ENCODE assay signal across 8 mouse cellular contexts in genomic region chr6:145768671-145769292, GRCm38 (mm10). TPM values are rescaled to one million over a fixed set of nuclear protein-coding genes. Genes with fewer than 3 reads are reported as not detected.
A peak's percentile ranks its signal among the peaks of the same experiment; 100 is the strongest.
DNase-seq lines count a peak whose midpoint lies in the region; ATAC-seq and TF ChIP-seq lines count a peak whose summit lies in the region.

No protein-coding gene starts in this region.

- TF ChIP-seq POLR2A in heart, adult 2 months (IDR thresholded peaks at IDR 0.05; ENCODE audit: insufficient read depth, low read depth, low read length): peak; percentile 51; the same call in 1 of the 2 replicates

- peaks cover 3% of the 10 kb centered on the region; the same call in 1 of the 2 replicates for H3K4me1 ChIP-seq in hindbrain, embryonic 16.5 days (ENCODE audit: control insufficient read depth, insufficient read depth, low read depth, low read length)
- H3K4me1 ChIP-seq in hindbrain, embryonic 13.5 days (replicated peaks): peaks cover 15% of the 10 kb centered on the region; the same call in 1 of the 2 replicates
- peaks cover 14% of the 10 kb centered on the region for H3K4me1 ChIP-seq in heart, adult 2 months (ENCODE audit: control insufficient read depth, insufficient read depth, low read length)

- TF ChIP-seq EP300 in heart, adult 2 months (IDR thresholded peaks at IDR 0.05; ENCODE audit: insufficient read depth, low read depth, low read length): peak; percentile 95

- no peaks in the 10 kb centered on the region for H3K9me3 ChIP-seq in hindbrain, embryonic 16.5 days (ENCODE audit: control insufficient read depth, low read length)
- H3K9me3 ChIP-seq in hindbrain, embryonic 13.5 days: no peaks in the 10 kb centered on the region

- H3K36me3 ChIP-seq in hindbrain, embryonic 16.5 days (ENCODE audit: control insufficient read depth, insufficient read depth, low read length): no peaks in the 10 kb centered on the region
- no peaks in the 10 kb centered on the region for H3K36me3 ChIP-seq in hindbrain, embryonic 13.5 days
- H3K36me3 ChIP-seq in heart, adult 2 months (ENCODE audit: control insufficient read depth, insufficient read depth, low read length): peaks cover 5% of the 10 kb centered on the region; the same call in 1 of the 2 replicates

- H3K4me3 ChIP-seq in hindbrain, embryonic 16.5 days (ENCODE audit: low read length): no peak overlapping the region
- H3K4me3 ChIP-seq in hindbrain, embryonic 13.5 days: no peak overlapping the region
- no peak overlapping the region for H3K4me3 ChIP-seq in heart, adult 2 months

- H3K27me3 ChIP-seq in hindbrain, embryonic 16.5 days (replicated peaks; ENCODE audit: control insufficient read depth, insufficient read depth, low read length): no peaks in the 10 kb centered on the region
- no peaks in the 10 kb centered on the region for H3K27me3 ChIP-seq in hindbrain, embryonic 13.5 days
- H3K27me3 ChIP-seq in heart, adult 2 months (ENCODE audit: control insufficient read depth, insufficient read depth, low read length): no peaks in the 10 kb centered on the region

- H3K4me2 ChIP-seq in hindbrain, embryonic 16.5 days (ENCODE audit: low read length): no peak overlapping the region
- no peak overlapping the region for H3K4me2 ChIP-seq in hindbrain, embryonic 13.5 days

- no peak for TF ChIP-seq CTCF in heart, adult 2 months (IDR thresholded peaks at IDR 0.05)

- no peak overlapping the region for H3K27ac ChIP-seq in hindbrain, embryonic 16.5 days (ENCODE audit: low read depth, low read length)
- H3K27ac ChIP-seq in hindbrain, embryonic 13.5 days: no peak overlapping the region
- H3K27ac ChIP-seq in heart, adult 2 months: peak overlapping the region; percentile 88

- intact Hi-C loops in heart, adult 2 months (cut with DNase I): no loop called here

- no peak overlapping the region for H3K9ac ChIP-seq in hindbrain, embryonic 16.5 days (ENCODE audit: low read depth, low read length)
- no peak overlapping the region for H3K9ac ChIP-seq in hindbrain, embryonic 13.5 days
- H3K9ac ChIP-seq in heart, adult 2 months (ENCODE audit: low read depth, low read length): no peak overlapping the region

- peak; percentile 84 to 85 for DNase-seq in adrenal gland, postnatal 36 days
- peak; percentile 74 to 87 for DNase-seq in heart, adult 2 months
- peak; percentile 43 to 62 for DNase-seq in kidney, postnatal 4 days
- no peak for DNase-seq in retina, postnatal 1 day
- DNase-seq in layer of hippocampus, postnatal 25 days (ENCODE audit: extremely low spot score in 1 of 2, low spot score in 1 of 2): no peak
- no peak for DNase-seq in right cerebral cortex, postnatal 10 days (ENCODE audit: low spot score in 2 of 2)

- peak; percentile 70 for ATAC-seq in hindbrain, embryonic 16.5 days
- ATAC-seq in hindbrain, embryonic 13.5 days (ENCODE audit: low FRiP score): no peak

- H3K79me2 ChIP-seq in heart, adult 2 months (replicated peaks; ENCODE audit: control insufficient read depth, insufficient read depth, low read length): 0 out of 2 replicates have a peak, but pooled peaks cover 1% of the 10 kb centered on the region

- whole genome bisulfite sequencing in hindbrain, embryonic 16.5 days: 56% methylated on average over 10 of the region's 10 CpGs
- 70% methylated on average over 10 of the region's 10 CpGs for WGBS in hindbrain, embryonic 13.5 days
- 40% methylated on average over 10 of the region's 10 CpGs for WGBS in heart, adult 2 months

RNA-seq across cellular contexts. Expression of gene Rassf8, which starts 22.2 kb away (rescaled TPM):
- polyA plus RNA-seq in hindbrain, embryonic 16.5 days (2015; fragmentation: Nextera tagmentation; extraction: Ambion mirVana): 4.3 and 4.4 TPM in 2 replicates
- 3.7 and 4.3 TPM in 2 replicates for polyA plus RNA-seq in hindbrain, embryonic 13.5 days (2015; fragmentation: Nextera tagmentation; extraction: Ambion mirVana)
- 100 to 1,000 TPM in 1 of 2 experiments, 10 to 100 TPM in 1; 79.1 to 106 TPM for total RNA-seq in adrenal gland, postnatal 36 days (2021)
- total RNA-seq in heart, adult 2 months (2021): 10 to 100 TPM; 56.9 to 58.2 TPM
- 18.1 and 36.4 TPM in 2 replicates for polyA plus RNA-seq in heart, adult 2 months (2012; rRNA removed)
- total RNA-seq in layer of hippocampus, postnatal 25 days (2021): 10 to 100 TPM; 21.7 to 23.4 TPM

Comparison
In these comparisons a context has a peak if more than half of its experiments do, and no peak if none do; other contexts are left out.
1. DNase-seq: peak in adrenal gland, postnatal 36 days (2 of 2), heart, adult 2 months (2 of 2) and kidney, postnatal 4 days (2 of 2); none in retina, postnatal 1 day (single experiment), layer of hippocampus, postnatal 25 days (0 of 2) and right cerebral cortex, postnatal 10 days (0 of 2).